Mouse (Mus musculus) cortical plate, adult 2 months (tissue): ENCODE data around the gene Pld1.

ENCODE experiments used
- CTCF ChIP-seq: fragments of 200-500 bp; IDR thresholded peaks from 2 replicates; pipeline ENCODE4 v1.5.1; 2011; ENCODE audit warnings: mild to moderate bottlenecking, control low read depth, low read length; ENCODE audit not compliant: insufficient read depth; ENCODE audit errors: extremely low read depth
- POLR2A ChIP-seq: fragments of 200-500 bp; IDR thresholded peaks from 2 replicates; pipeline ENCODE4 v1.6.1; 2011; ENCODE audit warnings: mild to moderate bottlenecking, low read length, control low read depth; ENCODE audit not compliant: insufficient read depth; ENCODE audit errors: extremely low read depth

DNA sequence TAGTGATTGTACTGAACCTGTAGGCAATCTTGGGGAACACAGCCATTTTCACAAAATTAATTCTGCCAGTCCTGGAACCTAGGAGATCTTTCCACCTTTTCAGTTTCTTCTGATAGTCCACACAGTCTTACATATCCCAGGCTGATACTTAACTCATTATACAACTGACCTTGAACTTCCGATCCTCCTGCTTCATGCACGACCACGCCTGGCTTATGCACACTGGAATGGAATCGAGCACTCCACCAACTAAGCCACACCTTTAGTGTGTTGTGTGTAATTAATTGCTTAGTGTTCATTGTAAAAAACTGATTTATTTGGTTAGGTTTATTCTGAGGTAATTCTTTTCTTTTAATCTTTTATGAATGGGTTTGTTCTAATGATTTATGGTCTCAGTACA lies 122.2 kb downstream of the Pld1 start:
- TF ChIP-seq CTCF = no peak
- no peak for TF ChIP-seq POLR2A
